Mouse (Mus musculus): ENCODE measurements around the gene Rps16.

Rps16 gene

GRCm38 (mm10) chr7:28350155-28350883 is at the start of gene Rps16:
Gene Rps16, plus strand, starts transcription at chr7:28350652.
- peak; percentile 99 for DNase-seq

DNA sequence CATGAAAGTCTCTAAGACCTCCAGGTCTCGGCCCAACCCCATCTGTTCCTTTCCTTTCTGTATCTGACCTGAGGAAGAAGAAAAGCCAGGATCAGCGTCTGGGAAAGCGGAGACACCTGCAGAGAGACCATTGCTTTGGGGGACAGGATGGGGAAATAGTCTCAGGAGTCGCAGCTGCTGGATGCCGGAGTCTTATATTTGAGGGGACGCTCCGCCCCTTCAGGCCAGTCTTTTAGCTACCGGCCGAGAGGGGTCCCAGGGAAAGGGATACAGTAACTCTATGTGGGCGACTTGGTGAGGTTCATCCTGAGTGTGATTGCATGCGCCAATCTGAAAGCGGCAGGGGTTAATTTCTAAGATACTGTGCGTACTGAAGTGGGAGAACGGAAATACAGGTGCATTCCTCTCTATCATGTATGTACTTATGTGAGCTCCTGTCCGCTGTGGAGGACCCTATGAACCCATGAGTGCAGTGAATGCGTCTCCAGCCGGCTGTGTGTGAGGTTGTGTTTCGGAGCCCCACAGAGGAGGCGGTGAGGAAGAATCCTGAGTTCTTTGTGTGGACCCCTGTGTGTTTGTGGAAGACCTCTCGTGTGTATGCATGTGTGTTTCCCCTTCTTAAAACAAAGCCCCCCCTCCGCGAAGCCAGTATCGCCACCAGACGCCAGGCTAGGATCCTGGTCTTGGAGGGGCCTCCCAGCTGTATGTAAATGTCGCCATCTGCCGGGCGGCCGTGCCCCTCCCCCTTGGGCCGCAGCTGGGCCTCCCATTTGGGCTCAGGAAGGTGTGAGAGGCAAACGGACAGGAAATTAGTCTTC is 48.6 kb upstream of the Rps16 start, which contains the start of gene Dll3:
Gene Dll3, minus strand, starts transcription at position 623 of the 818 bp plus-strand sequence.
- peak; percentile 85 for DNase-seq

DNA sequence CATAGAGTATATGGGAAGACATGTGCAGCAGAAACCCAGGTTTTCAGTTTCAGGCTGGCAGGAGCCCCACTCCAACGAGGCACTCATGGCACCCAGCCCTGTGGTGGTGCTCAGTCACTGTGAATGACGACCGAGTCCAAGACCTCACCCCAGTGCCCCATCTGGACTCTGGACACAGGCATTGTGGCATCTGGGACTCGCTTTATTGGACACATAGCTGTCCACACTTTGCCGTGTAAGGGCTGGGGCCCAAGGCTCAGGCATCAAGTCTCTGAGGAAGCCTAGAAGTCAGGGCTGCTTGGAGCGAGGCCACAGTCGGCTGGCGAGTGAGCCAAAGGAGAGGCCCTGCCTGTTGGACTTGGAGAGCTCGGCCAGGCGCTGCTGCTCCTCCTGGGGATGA is 44.8 kb upstream of the Rps16 start:
- DNase-seq: no peak

DNA sequence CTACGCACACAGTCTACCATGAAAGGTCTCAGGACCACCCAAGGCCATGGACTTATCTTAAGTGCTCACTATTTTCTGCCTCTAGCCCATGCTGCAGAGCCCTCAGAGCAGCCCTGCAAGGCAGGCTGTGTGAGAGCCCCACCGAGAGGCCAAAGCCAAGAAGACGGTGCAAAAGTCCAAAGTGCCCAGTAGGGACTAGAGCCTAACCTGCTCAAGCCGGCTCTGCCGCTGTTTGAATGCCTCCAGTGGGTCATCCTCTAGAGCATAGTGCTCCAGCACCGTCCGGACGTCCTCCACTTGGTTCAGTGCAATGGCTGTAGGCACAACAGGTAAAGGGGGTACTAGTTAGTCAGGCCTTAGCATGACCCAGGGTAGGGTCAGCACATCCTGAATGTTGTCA is 44.2 kb upstream of the Rps16 start:
- DNase-seq: no peak

- DNase-seq: peak; percentile 43
Measured at GRCm38 (mm10) chr7:28309737-28310136, 40.7 kb upstream of the Rps16 start.

- no peak for DNase-seq
Measured at GRCm38 (mm10) chr7:28311151-28311925, 39.1 kb upstream of the Rps16 start.

GRCm38 (mm10) chr7:28311926-28312543 is 38.4 kb upstream of the Rps16 start, which contains the start of gene Timm50:
Gene Timm50, minus strand, starts transcription at chr7:28312072.
- DNase-seq: peak; percentile 98

- no peak for DNase-seq
Measured at GRCm38 (mm10) chr7:28318036-28318435, 32.4 kb upstream of the Rps16 start.

DNA sequence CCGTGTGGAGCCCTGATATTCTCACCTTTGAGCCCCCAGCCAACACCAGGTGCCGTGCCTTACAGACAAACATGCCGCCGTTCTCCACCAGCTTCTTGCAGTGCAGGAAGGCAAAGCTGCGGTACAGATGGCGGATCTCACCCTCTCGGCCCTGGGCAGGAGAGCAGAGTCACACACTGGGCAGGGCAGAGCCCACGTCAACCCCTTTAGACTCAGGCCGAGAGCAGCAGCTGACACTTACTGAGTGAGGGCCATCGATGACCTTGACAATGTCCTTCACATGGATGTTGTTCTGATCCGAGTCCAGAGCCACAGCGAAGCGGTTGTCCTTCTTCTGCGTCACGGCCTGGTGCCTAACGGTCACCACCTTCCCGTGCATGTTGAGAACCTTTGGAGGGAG is 31.7 kb upstream of the Rps16 start:
- no peak for DNase-seq

DNA sequence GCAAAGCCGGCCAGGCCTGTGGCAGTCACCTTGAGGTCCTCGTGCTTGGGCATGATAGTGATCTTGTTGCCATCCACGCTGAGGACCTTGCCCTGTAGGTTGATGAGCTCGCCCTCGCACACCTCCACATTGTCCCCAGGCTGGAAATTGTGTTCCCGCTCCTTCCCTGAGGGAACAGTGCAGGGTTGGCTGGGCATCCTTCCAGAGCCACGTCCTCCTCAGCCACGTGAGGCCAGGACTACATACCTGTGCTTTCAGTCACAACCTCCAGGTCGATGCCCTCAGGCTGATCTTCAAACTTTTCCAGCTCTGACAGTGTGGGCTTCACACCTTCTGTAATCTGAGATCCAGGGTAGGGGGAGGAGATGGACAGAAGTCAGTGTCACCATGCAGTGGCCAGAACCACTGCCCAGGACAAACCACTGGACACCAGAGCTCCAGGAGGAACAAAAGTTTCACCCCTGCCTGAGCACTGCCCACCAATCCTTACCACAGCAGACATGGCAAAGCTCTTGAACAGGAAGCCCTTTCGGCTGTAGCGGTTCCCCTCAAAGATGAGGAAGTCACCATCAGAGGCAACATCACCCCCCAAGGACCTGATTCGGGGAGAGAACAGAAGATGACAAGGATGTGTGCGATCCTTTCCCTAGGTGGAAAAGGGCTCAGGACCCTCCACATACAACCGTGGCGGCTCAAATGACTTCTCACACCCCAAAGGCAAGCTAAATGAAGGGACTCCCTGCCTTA is 28.3 kb upstream of the Rps16 start:
- no peak for DNase-seq

DNA sequence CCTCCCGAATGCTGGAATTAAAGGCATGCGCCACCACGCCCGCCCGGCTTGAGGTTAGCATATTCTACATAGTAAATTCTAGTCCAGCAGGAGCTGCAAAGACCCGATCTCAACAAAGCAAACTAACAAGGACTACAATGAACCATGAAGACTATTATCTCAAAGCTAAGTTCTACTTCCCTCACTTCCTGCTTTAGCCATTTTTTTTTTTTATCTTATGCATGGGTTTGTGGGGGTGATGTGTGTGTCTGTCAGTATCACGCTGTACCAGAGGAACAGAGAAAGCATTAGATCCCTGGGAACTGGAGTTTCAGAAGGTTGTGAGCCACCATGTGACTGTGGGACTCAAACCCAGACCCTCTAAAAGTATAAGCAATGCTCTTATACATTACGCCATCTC is 25.2 kb upstream of the Rps16 start:
- DNase-seq: no peak

DNA sequence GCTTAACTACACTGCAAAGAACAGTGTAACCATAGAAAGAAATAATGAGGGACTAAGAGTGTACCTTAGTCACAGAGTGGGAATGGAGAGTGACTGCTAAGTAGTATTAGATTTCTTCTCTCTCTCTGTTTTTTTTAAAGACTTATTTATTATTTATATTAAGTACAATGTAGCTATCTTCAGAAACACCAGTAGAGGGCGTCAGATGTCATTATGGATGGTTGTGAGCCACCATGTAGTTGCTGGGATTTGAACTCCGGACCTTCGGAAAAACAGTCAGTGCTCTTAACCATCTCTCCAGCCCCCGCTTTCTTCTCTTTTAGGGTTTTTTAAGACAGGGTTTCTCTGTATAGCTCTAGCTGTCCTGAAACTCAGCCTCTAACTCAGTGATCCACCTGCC is 24.0 kb upstream of the Rps16 start:
- DNase-seq: no peak

DNA sequence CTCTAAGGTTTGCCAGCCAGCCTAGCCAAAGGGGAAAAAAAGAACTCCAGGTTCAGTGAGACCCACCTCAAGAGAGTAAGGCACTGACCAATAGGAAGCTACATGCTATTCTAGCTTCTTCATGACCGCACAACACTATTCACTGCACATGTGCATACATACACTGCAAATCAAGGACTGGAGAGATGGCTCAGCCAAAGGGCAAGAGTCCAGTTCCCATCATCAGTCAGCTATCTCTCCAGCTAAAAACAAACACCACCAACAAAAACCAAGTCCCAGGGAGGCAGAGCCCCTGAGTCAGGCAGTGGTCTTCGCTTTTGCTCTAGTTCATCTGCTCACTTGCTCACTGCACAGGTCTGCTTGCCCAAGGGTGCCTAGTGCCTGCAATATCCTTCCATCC is 22.2 kb upstream of the Rps16 start:
- DNase-seq: no peak

- DNase-seq: no peak
Measured at GRCm38 (mm10) chr7:28334534-28334933, 15.9 kb upstream of the Rps16 start.

DNA sequence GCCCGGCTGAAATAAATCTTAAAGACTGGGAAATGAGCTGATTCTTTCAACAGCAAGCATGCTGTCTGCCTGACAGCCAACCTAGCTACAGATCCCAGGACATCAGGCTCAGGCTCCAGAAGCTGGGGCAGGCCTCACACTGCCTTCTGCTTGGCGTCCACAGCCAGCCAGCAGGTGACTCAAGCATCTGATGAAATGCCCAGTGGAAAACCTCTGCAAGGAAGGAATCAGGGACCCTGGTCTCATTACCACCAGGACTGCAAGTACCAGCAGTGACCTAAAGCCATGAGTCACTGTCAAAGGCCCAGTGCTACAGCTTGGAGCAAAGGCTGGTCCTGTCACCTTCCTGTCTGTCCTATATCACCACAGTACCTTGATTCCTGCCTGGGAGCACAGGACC is 15.0 kb upstream of the Rps16 start:
- no peak for DNase-seq

- DNase-seq: peak; percentile 100
Measured at GRCm38 (mm10) chr7:28338108-28338998, 12.1 kb upstream of the Rps16 start, which contains the start of gene Supt5. Gene Supt5, minus strand, starts transcription at chr7:28338746.

GRCm38 (mm10) chr7:28339213-28339917 is 11.1 kb upstream of the Rps16 start:
- peak; percentile 67 for DNase-seq

DNA sequence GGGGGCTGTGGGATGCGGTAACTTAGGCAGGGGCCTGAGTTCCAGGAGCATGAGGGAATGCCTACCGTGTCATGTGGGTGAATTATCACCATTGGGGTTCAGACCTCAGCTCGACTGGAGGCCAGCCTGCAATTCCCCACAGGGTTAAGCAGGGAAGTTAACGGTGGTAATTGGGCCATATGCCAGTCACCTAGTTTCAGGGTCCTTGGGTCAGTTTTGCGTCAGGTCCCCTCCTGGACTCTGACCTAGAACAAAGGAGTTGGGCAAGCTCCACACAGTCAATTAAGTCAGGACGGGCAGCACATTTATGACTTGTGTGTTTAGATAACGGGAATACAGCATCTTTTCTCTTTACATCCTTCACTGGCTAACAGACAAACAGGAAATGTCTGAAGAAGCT is 9.1 kb upstream of the Rps16 start:
- DNase-seq: no peak

DNA sequence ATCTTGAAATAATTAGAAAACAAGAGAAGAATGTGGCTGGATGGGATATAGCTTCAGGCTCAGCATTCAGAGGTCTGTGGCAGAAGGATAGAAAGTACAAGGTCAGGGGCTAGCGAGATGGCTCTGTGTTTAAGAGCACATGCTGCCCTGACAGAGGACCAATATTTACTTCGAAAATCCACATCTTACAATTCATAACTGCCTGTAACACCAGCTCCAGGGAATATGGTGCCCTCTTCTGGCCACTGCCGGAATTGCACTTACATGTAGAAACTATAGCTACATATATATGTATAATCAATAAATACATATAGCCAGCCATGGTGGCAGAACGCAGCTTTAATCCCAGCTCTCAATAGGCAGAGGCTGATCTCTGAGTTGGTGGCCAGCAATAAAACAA is 5.8 kb upstream of the Rps16 start:
- peak; percentile 72 for DNase-seq

DNA sequence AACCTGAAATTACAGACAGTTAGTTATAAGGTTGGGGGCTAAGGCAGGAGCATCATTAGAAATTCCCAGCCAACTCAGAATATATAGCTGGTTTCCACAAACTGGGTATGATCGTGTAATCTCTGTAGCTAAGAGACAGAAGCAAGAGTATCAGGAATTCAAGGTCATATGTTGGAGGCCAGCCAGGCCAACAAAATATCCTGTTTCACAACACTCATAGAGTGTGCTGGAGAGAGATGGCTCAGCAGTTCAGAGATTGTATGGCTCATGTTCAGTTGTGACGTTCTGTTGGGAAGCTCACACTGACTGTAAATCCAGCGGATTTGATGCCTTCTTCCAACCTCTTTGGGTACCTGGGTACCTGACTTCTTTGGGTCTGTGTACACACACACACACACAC is 2.7 kb upstream of the Rps16 start:
- no peak for DNase-seq
